Mouse (Mus musculus): Measurements from ENCODE around the gene Cdh10.

Gene Cdh10

DNA sequence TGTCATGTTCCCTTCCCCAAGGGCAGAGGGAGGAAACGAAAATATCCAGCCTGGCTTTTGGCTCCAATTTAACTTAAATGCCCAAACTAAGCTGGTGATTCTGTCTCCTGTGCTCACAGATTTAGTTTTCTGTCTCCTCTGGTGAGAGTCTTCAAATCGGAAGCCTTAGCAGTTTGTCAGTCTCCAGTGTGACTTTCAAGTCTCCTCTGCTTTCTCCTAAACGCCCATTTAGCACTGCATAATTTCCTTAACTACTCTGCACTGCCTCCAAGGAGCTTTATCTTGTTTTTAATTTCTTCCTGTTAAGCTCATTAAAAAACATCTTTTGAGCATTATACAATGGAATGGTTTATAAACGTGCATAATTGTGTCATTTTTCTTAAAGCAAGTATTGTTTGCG is 156.3 kb downstream of the Cdh10 start:
- no peak for DNase-seq (ENCODE audit: low spot score in 2 of 2)

DNA sequence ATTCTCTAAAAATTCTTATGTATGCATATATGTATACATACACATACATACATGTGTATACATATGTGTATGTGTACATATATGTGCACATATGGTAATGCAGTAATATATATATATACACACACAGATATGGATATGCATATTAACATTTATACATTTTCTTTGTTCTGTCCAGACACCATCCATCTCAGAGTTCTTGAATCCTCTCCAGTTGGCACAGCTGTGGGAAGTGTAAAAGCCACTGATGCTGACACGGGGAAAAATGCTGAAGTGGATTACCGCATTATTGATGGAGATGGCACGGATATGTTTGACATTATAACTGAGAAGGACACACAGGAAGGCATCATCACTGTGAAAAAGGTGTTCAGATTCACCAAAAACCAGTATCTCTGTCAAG is 166.1 kb downstream of the Cdh10 start:
- DNase-seq (ENCODE audit: low spot score in 2 of 2) = no peak

DNA sequence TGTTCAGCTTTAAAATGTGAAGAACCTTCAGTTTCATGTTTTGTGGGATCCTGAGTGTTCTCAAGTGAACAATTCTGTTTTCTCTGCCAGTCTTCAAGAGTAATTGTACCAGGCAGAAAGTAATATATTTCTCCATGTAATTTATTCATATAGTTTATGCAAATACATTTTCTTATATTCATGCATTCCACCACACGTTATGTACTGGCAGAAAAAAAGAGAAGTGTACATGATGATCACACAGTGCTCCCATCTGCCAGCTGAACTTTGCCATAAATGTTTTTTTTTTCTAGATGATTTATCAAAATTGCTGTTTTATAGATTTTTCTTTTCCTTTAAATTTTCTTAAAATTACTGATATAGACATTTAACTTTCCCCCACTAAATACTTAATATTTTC is 168.9 kb downstream of the Cdh10 start:
- DNase-seq (ENCODE audit: low spot score in 2 of 2) = no peak

DNA sequence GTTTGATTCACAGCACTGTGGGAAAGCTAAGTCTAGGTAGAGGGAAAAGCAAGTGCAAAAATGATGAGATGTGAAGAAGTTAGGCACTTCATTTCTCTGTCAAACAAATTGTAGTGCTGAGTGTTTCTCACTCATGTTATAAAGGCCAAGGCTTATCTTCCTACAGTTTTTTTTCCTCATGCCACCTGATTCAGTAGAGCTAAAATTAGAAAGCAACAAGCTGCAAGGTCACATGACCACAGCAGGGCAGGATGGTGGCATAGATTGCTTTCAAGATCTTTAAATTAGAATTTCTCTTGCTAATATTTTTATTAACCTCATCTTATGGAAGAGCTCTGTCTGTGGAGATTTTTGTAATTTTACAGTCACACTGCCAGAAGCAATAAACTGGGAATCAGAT is 174.8 kb downstream of the Cdh10 start:
- no peak for DNase-seq (ENCODE audit: low spot score in 2 of 2)

DNA sequence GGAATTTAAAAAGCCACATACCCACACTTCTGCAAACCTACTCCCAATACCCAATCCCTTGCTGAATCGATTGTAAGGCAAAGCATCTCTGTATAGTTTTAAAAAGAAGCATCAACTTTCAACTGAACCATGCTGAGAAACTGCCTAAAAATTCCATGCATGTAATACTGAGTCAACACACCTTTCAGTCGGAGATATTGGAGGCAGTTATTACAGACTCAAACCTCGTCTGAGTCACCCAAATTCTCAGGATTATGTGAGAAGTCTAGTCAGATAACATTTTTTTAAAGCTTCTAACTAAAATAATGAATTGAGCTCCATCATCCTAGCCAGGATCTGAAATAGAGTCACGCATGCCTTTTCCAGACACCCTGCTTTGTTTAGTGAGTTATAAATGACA is 175.5 kb downstream of the Cdh10 start:
- DNase-seq (ENCODE audit: low spot score in 2 of 2) = no peak

DNA sequence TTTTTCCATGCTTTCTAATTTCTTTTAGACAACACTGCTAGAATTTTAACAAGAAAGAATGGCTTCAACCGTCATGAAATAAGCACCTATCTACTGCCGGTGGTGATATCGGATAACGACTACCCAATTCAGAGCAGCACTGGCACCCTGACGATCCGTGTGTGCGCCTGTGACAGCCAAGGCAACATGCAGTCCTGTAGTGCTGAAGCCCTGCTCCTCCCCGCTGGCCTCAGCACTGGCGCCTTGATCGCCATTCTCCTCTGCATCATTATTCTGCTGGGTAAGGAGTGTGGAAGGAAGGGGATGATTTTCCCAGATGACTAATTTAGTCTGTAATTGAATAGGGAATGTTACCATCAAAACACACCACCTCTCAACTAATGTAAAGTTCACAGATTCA is 192.1 kb downstream of the Cdh10 start:
- no peak for DNase-seq (ENCODE audit: low spot score in 2 of 2)

DNA sequence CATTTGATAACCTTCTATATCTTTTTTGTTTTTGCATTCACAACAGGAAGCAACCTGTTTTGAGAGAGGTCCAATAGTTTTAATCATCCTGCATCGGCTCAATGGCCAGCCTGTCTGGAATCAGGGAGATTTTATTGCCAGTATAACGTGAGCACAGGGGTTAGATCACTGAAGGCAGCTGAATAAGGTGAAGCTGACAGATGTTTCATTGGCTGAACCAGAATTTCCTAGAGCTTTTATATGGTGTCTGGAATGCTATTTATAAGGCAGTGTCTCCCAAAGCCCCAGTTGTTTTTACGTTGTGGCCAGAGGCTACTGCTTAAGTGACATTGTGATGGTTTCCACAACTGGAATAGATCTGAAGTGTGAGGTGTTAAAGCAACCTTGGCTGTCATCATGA is 214.2 kb downstream of the Cdh10 start:
- DNase-seq (ENCODE audit: low spot score in 2 of 2) = no peak

DNA sequence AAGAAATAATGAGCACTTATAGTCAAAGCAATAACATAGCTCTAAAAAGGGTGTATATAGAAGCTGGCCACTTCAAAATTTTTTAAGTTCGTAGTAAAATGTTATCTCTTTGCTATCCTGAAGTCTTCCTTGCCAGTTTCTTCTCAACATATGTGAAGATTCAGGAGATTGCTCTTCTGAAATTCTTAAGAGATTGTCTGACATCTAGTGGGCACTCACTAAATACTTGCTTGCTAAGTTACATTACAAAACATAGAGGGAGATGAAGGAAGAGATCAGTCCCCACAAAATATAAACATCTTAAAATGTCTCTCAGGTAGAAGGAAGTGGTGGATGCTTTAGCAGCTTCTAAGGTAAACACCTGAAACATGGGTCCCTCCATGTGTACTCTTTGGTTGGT is 221.3 kb downstream of the Cdh10 start:
- DNase-seq (ENCODE audit: low spot score in 2 of 2) = no peak
